Mouse (Mus musculus): ENCODE results near the gene Dusp5.

- TF ChIP-seq CTCF (IDR thresholded peaks at IDR 0.05; ENCODE audit: low read depth, low read length) (no peak), POLR2A (IDR thresholded peaks at IDR 0.05; ENCODE audit: borderline replicate concordance, low read depth, low read length) (no peak)
Measured at GRCm38 (mm10) chr19:53489187-53489586, 39.7 kb upstream of the Dusp5 start.
